Mouse (Mus musculus) natural killer cell, adult 2 months (primary cell): ENCODE data around the gene Ikbke.
"Not testable (repeated sequence)": the region's sequence is repeated elsewhere in the genome, so short reads cannot be mapped to it uniquely, and the experiment has no call there.

ENCODE experiments used
- DNase-seq, 2 experiments: peaks; one replicate each; pipeline ENCODE4 v3.0.0; 2022; ENCODE audit warnings: low spot score in 2 of 2

Ikbke gene

DNA sequence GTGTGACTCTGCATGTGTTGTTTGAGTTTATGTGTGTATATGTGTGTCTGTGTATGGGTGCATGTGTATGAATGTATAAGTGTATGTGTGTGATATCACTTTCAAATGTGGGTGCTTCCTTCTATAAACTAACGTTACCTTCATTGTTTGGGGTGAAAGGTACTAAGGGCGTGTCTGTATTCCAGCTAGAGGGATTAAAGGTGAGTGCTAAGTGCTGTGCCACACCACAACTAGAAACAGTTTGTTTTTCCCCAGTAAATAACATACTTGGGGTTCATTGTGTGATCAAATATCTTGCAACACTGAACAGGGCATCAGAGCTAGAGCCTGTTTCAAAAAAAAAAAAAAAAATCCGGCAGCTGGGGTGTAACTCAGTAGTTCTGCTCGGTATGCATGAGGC lies 2.3 kb upstream of the Ikbke start:
- DNase-seq: no peak

DNA sequence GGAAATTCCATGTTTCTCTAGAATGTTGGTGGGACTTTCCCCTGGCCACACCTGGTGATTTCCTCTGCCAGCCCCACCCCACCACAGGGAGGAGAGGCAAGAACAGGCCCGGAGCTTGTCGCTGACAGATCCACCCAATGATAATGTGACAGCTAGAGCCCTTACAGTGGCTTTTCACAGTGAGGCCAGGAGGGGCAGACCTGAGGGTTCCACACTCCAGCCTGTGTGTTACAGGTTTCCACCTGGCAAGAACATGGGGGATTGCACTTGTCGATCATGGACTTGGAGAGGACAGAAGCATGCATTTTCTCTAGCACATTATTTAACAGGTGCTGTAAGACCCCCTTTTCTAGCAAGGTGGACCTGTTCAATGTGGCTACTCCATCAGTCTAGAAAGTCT lies 874 bp upstream of the Ikbke start:
- peak; percentile 44 to 58 for DNase-seq

DNA sequence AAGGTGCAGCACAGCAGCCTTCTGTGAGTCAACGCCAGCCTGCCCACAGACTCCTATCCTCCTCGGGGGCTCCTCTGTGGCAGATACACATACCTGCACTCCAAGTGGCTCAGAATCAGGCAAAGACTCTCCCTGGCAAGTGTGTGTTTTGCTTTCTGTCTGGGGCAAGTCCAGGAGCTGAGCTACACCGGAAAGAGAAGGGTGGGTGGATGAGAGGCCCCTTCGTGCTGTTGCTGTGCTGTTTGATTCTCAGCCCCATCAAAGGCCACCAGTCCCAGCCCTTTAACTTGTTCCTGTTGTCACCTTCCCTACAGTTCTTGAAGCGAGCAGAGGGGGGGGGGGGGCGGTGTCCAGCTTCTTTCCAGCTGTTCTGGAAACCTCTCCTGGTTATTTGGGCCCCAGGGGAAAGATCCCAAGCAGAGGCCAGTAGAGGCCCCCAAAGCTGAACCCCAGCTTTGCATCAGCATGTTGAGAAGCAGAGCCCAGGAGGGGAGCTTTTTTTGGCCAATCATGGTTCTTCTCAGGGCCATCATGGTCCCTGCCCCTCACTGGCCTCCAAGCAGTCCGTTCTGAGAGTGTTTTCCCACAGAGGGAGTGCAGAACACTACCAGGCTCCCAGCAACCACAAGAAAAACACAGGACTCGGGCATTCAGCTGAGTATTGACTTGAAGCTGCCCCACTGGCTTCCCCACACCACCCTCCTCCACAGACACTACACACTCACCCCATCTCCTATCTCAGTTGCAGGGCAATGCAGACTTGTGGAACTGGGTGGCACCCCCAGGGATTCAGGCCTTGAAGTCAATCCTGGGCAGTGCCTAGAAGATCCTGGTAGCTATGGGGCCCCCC lies 575 bp downstream of the Ikbke start:
- peak in 1 of 2 experiments; percentile 9 for DNase-seq

GRCm38 (mm10) chr1:131276831-131277230 lies 2.6 kb downstream of the Ikbke start:
- no peak for DNase-seq

- no peak for DNase-seq
These were observed 3.8 kb downstream of the Ikbke start for GRCm38 (mm10) chr1:131275577-131275976.

GRCm38 (mm10) chr1:131274725-131275539 lies 4.5 kb downstream of the Ikbke start:
- no peak for DNase-seq

DNA sequence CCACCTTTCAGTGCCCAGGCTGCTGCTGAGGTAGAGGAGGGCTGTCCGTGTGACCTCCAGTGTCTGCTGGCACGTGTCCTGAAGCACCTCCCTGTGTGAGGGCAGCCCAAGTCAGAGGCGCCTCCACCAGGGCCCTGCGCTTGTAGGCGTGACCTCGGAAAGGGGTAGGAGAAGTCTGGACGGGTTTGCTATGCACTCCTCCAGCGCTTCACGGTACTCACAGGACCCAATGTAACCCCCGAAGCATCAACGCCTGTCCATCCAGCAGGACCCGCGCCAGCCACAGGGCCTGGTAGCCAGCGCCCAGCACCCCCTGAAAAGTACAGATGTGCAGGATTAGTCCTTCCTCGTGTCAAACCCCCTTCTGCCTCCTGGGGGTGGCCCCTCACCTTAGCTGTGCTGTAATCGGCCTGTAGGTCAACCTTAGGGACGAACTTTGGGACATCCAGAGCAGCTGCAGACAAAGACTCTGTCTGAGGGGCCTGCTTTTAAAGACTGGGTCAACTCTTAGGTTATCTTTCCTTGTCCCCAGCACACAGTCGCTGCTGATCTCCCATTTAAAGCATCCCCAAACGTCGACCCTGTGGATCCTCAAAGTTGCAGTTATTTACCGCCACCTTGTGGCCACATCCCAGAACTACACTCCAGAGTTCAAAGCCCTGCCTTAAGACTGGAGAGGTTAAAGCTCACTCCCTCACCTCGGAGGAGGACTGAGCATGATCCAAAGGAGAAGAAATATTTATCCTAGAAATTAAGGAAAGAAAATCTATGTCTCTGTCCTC lies 9.4 kb downstream of the Ikbke start:
- DNase-seq: peak; percentile 54 to 69

DNA sequence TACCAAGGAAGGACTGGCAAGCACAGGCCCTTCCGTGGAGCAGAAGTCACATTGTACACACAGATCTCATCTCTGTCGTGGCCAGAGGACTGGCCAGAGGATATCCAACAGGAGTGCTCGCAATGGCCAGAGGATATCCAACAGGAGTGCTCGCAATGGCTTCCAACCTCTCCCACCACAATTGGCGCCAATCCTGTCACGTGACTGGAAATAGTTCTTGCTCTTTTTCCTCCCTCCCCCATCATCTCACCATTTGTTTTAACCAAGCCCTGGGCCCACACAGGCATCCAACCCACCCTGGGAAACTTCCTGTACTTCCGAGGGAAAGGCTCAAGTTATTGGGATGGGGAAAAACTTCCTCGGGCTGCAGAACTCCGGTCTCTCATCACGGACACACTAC lies 10.6 kb downstream of the Ikbke start:
- DNase-seq: no peak

GRCm38 (mm10) chr1:131263905-131264304 lies 15.5 kb downstream of the Ikbke start:
- no peak for DNase-seq

GRCm38 (mm10) chr1:131260309-131260656 lies 19.1 kb downstream of the Ikbke start:
- peak; percentile 42 to 66 for DNase-seq

GRCm38 (mm10) chr1:131259632-131260308 lies 19.6 kb downstream of the Ikbke start:
- no peak for DNase-seq

GRCm38 (mm10) chr1:131257288-131257687 lies 22.1 kb downstream of the Ikbke start:
- DNase-seq: no peak

DNA sequence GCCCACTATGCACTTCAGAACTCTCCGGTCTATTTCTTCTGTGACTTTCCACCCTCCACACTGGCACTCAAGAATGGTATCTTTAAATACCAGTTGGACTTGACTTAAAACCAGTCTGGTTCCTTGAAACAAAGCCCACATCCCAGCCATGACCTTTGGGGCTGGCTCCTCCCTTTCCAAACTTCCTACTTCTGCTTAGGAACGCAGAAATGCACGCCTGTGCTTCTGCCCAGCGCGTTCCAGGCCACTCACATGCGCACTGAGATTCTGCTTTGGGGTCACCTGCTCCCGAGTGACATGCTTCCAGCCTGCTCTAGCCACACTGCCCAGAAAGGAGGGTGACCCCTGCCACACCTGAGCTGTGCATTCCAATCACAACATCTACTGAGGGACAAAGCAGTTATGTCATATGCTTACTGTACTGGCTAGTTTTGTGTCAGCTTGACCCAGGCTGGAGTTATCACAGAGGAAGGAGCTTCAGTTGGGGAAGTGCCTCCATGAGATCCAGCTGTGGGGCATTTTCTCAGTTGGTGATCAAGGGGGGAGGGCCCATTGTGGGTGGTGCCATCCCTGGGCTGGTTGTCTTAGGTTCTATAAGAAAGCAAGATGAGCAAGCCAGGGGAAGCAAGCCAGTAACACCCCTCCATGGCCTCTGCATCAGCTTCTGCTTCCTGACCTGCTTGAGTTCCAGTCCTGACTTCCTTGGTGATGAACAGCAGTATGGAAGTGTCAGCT lies 26.7 kb downstream of the Ikbke start:
- DNase-seq: not testable (repeated sequence)

DNA sequence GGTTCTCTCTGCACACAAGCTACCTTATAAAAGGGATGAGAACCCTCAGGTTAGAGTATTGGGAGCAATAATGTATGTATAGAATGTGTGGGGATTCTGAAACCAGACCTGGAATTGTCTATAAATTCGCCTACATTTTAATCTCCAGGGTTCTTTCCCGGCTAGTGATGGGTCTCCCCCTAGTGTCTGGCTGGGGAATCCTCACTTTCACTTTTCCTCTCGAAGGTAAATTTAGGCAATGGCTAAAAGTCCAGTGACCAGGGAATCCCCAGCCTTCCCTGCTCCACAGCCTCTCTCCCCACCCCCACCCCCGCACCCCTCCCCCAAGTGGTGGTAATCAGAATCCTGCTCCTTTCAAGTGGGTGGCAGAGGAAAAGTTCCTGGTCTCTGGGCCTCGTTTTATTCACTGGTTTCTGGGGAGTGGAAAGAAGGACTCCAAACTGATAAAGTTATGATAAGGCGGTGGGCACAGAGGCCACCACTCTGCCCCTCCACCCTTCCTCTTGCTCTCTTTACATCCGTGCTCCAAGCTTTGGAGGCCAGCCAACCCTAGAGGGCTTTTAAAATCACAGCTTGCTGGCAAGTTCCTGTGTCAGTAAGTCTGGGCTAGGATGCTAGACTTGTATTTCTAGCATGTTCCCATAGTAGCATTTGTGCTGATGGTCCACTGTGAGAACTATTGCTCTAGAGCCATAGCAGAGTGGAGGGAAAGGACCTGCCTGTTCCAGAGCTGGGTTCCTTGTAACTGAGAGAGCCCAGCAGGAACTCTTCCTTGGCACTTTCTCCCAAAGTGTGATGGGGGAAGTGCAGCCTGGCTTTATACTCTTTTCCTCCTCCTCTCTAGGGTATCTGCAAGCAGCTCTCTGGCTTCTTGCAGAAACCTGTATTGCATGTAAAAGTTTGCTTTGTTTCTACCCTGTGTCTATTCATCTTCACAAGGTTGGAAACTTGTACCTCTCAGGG lies 32.7 kb downstream of the Ikbke start:
- DNase-seq: no peak

GRCm38 (mm10) chr1:131245926-131246325 lies 33.5 kb downstream of the Ikbke start:
- peak; percentile 35 to 55 for DNase-seq

DNA sequence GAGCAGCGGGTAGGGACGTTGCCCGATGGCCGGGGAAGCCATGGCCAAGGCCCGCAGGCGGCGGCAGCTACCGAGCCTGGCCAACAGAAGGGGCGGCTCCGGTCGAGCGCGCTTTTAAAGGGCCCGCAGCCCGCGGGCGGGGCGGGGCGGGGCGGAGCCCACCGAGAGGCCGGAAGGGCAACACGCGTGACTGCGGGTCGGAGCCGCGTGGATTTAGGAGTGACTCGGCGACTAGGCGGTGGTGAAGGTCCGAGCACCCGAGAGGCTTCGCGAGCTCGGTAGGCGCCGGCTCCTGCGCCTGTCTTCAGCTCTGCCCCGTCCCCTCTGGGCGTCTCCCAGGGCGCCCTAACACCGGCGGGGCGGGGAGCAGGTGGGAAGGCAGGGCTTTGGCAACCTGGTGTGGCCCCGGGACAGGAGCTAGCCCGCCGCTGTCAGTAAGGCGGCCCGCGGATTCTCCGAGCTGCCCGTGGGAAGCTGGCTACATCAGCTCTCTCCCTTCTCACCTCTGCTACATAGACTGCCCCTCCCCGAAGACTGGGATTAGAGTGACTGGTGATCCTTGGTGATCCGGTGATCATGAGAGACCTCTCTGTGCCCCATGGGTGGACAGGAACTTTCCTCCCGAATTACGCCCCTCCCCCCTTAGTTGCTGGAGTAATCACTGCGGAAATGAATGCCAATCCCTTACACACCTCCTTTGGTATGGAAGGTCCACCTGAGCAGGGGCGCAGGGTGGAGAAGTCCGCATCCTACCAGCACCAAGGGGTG lies 34.1 kb downstream of the Ikbke start, which contains the start of gene Rassf5:
Rassf5 (minus strand) TSS at position 170 of the 768 bp plus-strand sequence.
- peak; percentile 58 to 67 for DNase-seq

GRCm38 (mm10) chr1:131244536-131245088 lies 34.8 kb downstream of the Ikbke start:
- DNase-seq: peak in 1 of 2 experiments; percentile 8

DNA sequence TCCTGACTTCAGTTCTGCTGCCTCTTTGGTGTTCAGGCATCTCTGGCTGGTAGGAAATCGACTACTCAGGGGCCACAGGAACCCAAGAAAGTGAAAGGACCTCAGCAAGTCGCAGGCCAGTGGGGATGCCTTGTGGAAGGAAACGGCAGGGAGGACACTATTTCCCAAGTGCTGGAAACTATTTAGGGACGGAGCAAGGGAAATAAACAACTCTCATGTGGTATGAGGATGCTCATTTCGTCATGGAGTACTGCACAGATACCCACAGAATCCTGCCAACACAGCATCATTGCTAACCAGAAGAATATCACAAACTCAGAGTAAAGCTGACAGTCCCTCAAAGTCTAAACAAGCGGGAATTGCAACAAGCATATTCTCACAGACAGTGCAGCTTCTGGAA lies 36.5 kb downstream of the Ikbke start:
- no peak for DNase-seq
